Mouse (Mus musculus): ENCODE results near the gene Myo1f. TPM values are rescaled to one million over a fixed set of nuclear protein-coding genes. Genes with fewer than 3 reads are reported as not detected.

Gene Myo1f
- 1.7 and 2.1 TPM in 2 replicates for polyA plus RNA-seq (2015; fragmentation: Nextera tagmentation; extraction: Ambion mirVana)

GRCm38 (mm10) chr17:33555223-33555855 is at the start of gene Myo1f:
Gene Myo1f, plus strand, starts transcription at chr17:33555707.
- no peak within 1 kb of the TSS for H3K9ac ChIP-seq (replicated peaks)
- no peak within 1 kb of the TSS for H3K27ac ChIP-seq (replicated peaks)
- no peak within 1 kb of the TSS for H3K4me2 ChIP-seq (replicated peaks)
- ATAC-seq (replicated peaks), result no peak
- WGBS, result 48% methylated on average over 6 of the region's 6 CpGs
- no peaks in the 10 kb centered on the region for H3K9me3 ChIP-seq
- H3K27me3 ChIP-seq, result no peaks in the 10 kb centered on the region
- 0 out of 2 replicates have a peak, but pooled peaks cover 8% of the 10 kb centered on the region for H3K36me3 ChIP-seq
- H3K4me1 ChIP-seq, result no peaks in the 10 kb centered on the region
- no peak within 1 kb of the TSS for H3K4me3 ChIP-seq

- 97% methylated on average over 1 of the region's 1 CpGs for WGBS
These were observed 47.1 kb upstream of the Myo1f start for GRCm38 (mm10) chr17:33508386-33508785.

GRCm38 (mm10) chr17:33510172-33510571 is 45.3 kb upstream of the Myo1f start:
- Histone ChIP-seq H3K4me3 (no peak overlapping the region), H3K27me3 (no peaks in the 10 kb centered on the region), H3K4me1 (no peaks in the 10 kb centered on the region), H3K9ac (replicated peaks) (no peak overlapping the region), H3K4me2 (replicated peaks) (no peak overlapping the region), H3K9me3 (no peaks in the 10 kb centered on the region), H3K36me3 (no peaks in the 10 kb centered on the region), H3K27ac (replicated peaks) (no peak overlapping the region)
- no peak for ATAC-seq (replicated peaks)
- 70% methylated on average over 5 of the region's 5 CpGs for WGBS

More at GRCm38 (mm10) chr17:33508386-33508785, 47.1 kb upstream of the Myo1f start:
- Histone ChIP-seq H3K4me2 (replicated peaks) (no peak overlapping the region), H3K4me1 (0 out of 2 replicates have a peak, but pooled peaks cover 3% of the 10 kb centered on the region), H3K36me3 (no peaks in the 10 kb centered on the region), H3K27me3 (no peaks in the 10 kb centered on the region), H3K27ac (replicated peaks) (no peak overlapping the region), H3K9ac (replicated peaks) (no peak overlapping the region), H3K4me3 (no peak overlapping the region), H3K9me3 (no peaks in the 10 kb centered on the region)
- ATAC-seq (replicated peaks), result no peak

GRCm38 (mm10) chr17:33512441-33513415 is 42.8 kb upstream of the Myo1f start:
- WGBS, result 30% methylated on average over 2 of the region's 2 CpGs
- no peaks in the 10 kb centered on the region for H3K36me3 ChIP-seq
- no peak overlapping the region for H3K4me3 ChIP-seq
- H3K27ac ChIP-seq (replicated peaks), result no peak overlapping the region
- H3K4me2 ChIP-seq (replicated peaks), result no peak overlapping the region
- no peaks in the 10 kb centered on the region for H3K9me3 ChIP-seq
- no peaks in the 10 kb centered on the region for H3K27me3 ChIP-seq
- H3K4me1 ChIP-seq, result no peaks in the 10 kb centered on the region
- no peak for ATAC-seq (replicated peaks)
- H3K9ac ChIP-seq (replicated peaks), result no peak overlapping the region

GRCm38 (mm10) chr17:33513874-33514273 is 41.6 kb upstream of the Myo1f start:
- no peak overlapping the region for H3K4me3 ChIP-seq
- no peak overlapping the region for H3K9ac ChIP-seq (replicated peaks)
- H3K27ac ChIP-seq (replicated peaks), result no peak overlapping the region
- H3K9me3 ChIP-seq, result no peaks in the 10 kb centered on the region
- 87% methylated on average over 5 of the region's 5 CpGs for WGBS
- no peaks in the 10 kb centered on the region for H3K36me3 ChIP-seq
- H3K4me1 ChIP-seq, result no peaks in the 10 kb centered on the region
- no peak overlapping the region for H3K4me2 ChIP-seq (replicated peaks)
- no peak for ATAC-seq (replicated peaks)
- no peaks in the 10 kb centered on the region for H3K27me3 ChIP-seq

- 79% methylated on average over 1 of the region's 1 CpGs for WGBS
- H3K27me3 ChIP-seq, result no peaks in the 10 kb centered on the region
- no peak overlapping the region for H3K9ac ChIP-seq (replicated peaks)
- no peaks in the 10 kb centered on the region for H3K9me3 ChIP-seq
- H3K36me3 ChIP-seq, result no peaks in the 10 kb centered on the region
- H3K4me3 ChIP-seq, result no peak overlapping the region
- peaks cover 17% of the 10 kb centered on the region for H3K4me1 ChIP-seq
- ATAC-seq (replicated peaks), result no peak
- H3K27ac ChIP-seq (replicated peaks), result no peak overlapping the region
- H3K4me2 ChIP-seq (replicated peaks), result no peak overlapping the region
These were observed 35.1 kb upstream of the Myo1f start for GRCm38 (mm10) chr17:33520366-33520765.

GRCm38 (mm10) chr17:33523431-33523917 is 32.0 kb upstream of the Myo1f start:
- 3% methylated on average over 11 of the region's 13 CpGs for WGBS
- Histone ChIP-seq H3K27me3 (no peaks in the 10 kb centered on the region), H3K4me2 (replicated peaks) (peak overlapping the region; percentile 61), H3K9me3 (no peaks in the 10 kb centered on the region), H3K9ac (replicated peaks) (peak overlapping the region; percentile 76), H3K4me1 (peaks cover 24% of the 10 kb centered on the region), H3K36me3 (no peaks in the 10 kb centered on the region), H3K27ac (replicated peaks) (peak overlapping the region; percentile 75), H3K4me3 (peak overlapping the region; percentile 68)
- ATAC-seq (replicated peaks), result peak; percentile 42

GRCm38 (mm10) chr17:33523918-33524755 is 31.4 kb upstream of the Myo1f start, which contains the start of gene Adamts10:
Gene Adamts10, plus strand, starts transcription at chr17:33524204.
- Histone ChIP-seq H3K4me1 (peaks cover 24% of the 10 kb centered on the region), H3K9me3 (no peaks in the 10 kb centered on the region), H3K4me2 (replicated peaks) (peak within 1 kb of the TSS; percentile 61), H3K27ac (replicated peaks) (peak within 1 kb of the TSS; percentile 75), H3K36me3 (peaks cover 6% of the 10 kb centered on the region; the same call in 1 of the 2 replicates), H3K4me3 (peak within 1 kb of the TSS; percentile 68), H3K9ac (replicated peaks) (peak within 1 kb of the TSS; percentile 76), H3K27me3 (no peaks in the 10 kb centered on the region)
- WGBS, result under 1% methylated on average over 44 of the region's 44 CpGs
- ATAC-seq (replicated peaks), result peak; percentile 46

GRCm38 (mm10) chr17:33524806-33525373 is 30.6 kb upstream of the Myo1f start:
- H3K9me3 ChIP-seq, result no peaks in the 10 kb centered on the region
- peak overlapping the region; percentile 36; the same call in 1 of the 2 replicates for H3K27ac ChIP-seq (replicated peaks)
- peaks cover 24% of the 10 kb centered on the region for H3K4me1 ChIP-seq
- WGBS, result 7% methylated on average over 2 of the region's 2 CpGs
- no peaks in the 10 kb centered on the region for H3K27me3 ChIP-seq
- peak; percentile 26 for ATAC-seq (replicated peaks)
- H3K4me2 ChIP-seq (replicated peaks), result peak overlapping the region; percentile 61
- H3K9ac ChIP-seq (replicated peaks), result peak overlapping the region; percentile 76; the same call in 1 of the 2 replicates
- H3K4me3 ChIP-seq, result peak overlapping the region; percentile 68
- H3K36me3 ChIP-seq, result peaks cover 6% of the 10 kb centered on the region; the same call in 1 of the 2 replicates

GRCm38 (mm10) chr17:33526506-33526905 is 29.0 kb upstream of the Myo1f start:
- Histone ChIP-seq H3K36me3 (peaks cover 18% of the 10 kb centered on the region; the same call in 1 of the 2 replicates), H3K27ac (replicated peaks) (no peak overlapping the region), H3K9me3 (no peaks in the 10 kb centered on the region), H3K4me2 (replicated peaks) (no peak overlapping the region), H3K4me1 (peaks cover 24% of the 10 kb centered on the region), H3K4me3 (no peak overlapping the region), H3K27me3 (no peaks in the 10 kb centered on the region), H3K9ac (replicated peaks) (no peak overlapping the region)
- ATAC-seq (replicated peaks), result no peak
- 49% methylated on average over 3 of the region's 3 CpGs for WGBS

- no peaks in the 10 kb centered on the region for H3K4me1 ChIP-seq
These were observed 16.3 kb upstream of the Myo1f start for GRCm38 (mm10) chr17:33539106-33539675.

More at GRCm38 (mm10) chr17:33539106-33539675, 16.3 kb upstream of the Myo1f start:
- Histone ChIP-seq H3K4me3 (no peak overlapping the region), H3K27me3 (no peaks in the 10 kb centered on the region), H3K9me3 (no peaks in the 10 kb centered on the region), H3K4me2 (replicated peaks) (no peak overlapping the region), H3K9ac (replicated peaks) (no peak overlapping the region), H3K27ac (replicated peaks) (no peak overlapping the region), H3K36me3 (peaks cover 18% of the 10 kb centered on the region)
- ATAC-seq (replicated peaks), result 0 out of 2 replicates have a peak, but pooled peaks have one; percentile 13
- 90% methylated on average over 3 of the region's 3 CpGs for WGBS

All from forebrain, embryonic 15.5 days (tissue).